Mouse (Mus musculus) cerebellum, adult 8-10 months (tissue): ENCODE measurements around the gene Spns1.
"Not testable (repeated sequence)": the region's sequence is repeated elsewhere in the genome, so short reads cannot be mapped to it uniquely, and the experiment has no call there.

Experiments
- DNase-seq: peaks from one replicate; pipeline ENCODE4 v3.0.0; 2022

Gene Spns1

GRCm38 (mm10) chr7:126377278-126378158 lies at the start of gene Spns1:
Gene Spns1, minus strand, starts transcription at chr7:126377450.
- peak; percentile 96 for DNase-seq

DNA sequence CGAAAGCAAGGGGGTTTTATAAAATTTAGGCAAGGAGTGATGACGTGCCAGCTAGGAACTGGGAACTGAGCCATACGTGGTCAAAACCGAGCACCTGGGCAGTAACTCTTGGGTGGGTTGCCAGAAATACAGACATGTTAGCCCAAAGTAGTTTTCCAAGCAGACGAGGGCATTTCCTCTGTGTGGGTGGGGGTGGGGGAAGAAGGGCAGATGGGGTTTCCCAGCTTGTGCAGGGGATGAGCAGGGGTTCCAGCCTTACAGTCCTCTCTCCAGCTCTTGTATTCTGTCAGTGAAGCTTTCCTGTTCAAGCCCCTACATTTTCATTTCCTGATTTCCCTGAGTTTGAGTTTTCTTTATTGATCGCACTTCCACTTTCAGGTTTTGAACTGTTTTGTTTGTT lies 46.9 kb upstream of the Spns1 start:
- DNase-seq, result no peak

GRCm38 (mm10) chr7:126421756-126422155 lies 44.5 kb upstream of the Spns1 start:
- DNase-seq, result no peak

DNA sequence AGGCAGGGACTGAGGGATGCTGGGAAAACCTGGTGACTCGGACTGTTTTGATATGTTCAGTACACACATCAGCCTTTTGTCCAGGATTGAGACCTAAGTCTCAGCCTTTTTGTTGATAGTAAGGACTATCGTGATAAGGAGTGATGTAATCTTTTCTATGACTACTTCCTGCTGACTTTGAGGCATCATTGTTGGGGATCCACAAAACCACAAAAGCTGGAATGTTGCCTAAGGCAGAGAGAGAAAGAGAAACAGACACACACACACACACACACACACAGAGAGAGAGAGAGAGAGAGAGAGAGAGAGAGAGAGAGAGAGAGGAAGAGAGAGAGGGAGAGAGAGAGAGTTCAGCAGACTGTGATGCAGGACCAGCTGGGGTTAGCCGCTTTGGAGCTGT lies 41.2 kb upstream of the Spns1 start:
- no peak for DNase-seq

- no peak for DNase-seq
Measured at GRCm38 (mm10) chr7:126417606-126418005, 40.4 kb upstream of the Spns1 start.

DNA sequence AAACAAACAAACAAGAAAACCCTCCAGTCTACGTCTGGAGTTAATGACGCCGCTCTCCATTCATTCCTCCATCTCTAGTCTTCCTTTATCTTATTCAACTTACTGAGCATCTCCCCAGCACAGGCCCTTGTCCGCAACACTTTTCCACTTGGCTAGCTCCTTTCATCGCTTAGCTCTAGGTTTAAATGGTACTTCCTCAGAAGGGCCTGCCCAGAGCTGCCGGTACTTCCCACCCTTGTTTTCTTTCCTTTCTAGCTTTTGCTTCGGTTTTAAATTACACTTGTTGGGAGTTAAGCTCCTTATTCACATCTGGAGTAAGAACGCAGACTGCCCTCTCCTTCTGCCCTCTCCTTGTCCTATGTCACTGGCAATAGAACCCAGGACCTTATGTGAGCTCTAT lies 39.8 kb upstream of the Spns1 start:
- DNase-seq, result no peak

GRCm38 (mm10) chr7:126416615-126417014 lies 39.4 kb upstream of the Spns1 start:
- no peak for DNase-seq

GRCm38 (mm10) chr7:126414725-126415124 lies 37.5 kb upstream of the Spns1 start, which contains the start of gene Cd19:
Gene Cd19, minus strand, starts transcription at chr7:126414889.
- no peak for DNase-seq

- DNase-seq, result no peak
Measured at GRCm38 (mm10) chr7:126411061-126411460, 33.8 kb upstream of the Spns1 start.

DNA sequence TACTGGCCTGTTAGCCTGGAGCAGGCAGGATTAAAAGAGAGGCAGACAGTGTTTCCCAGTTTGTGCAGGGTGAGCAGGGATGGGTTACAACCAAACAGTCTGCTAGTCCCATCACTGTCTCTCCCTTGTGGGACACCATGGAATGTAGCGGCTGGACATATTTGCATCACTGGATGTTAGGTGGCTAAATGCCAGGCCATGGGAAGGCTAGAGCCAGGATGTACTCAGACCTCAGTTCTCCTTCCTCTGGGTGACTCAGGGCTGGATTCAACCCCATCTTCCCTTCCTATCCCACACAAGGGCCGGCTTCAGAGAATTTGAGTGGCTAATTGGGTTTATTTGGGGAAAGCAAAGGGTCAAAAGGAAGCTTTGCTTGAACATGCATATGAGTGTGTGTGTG lies 31.4 kb upstream of the Spns1 start:
- DNase-seq, result no peak

- not testable (repeated sequence) for DNase-seq
Measured at GRCm38 (mm10) chr7:126402518-126402917, 25.3 kb upstream of the Spns1 start.

GRCm38 (mm10) chr7:126399548-126399947 lies 22.3 kb upstream of the Spns1 start:
- DNase-seq, result peak; percentile 75

- DNase-seq, result no peak
Measured at GRCm38 (mm10) chr7:126397822-126398221, 20.6 kb upstream of the Spns1 start.

DNA sequence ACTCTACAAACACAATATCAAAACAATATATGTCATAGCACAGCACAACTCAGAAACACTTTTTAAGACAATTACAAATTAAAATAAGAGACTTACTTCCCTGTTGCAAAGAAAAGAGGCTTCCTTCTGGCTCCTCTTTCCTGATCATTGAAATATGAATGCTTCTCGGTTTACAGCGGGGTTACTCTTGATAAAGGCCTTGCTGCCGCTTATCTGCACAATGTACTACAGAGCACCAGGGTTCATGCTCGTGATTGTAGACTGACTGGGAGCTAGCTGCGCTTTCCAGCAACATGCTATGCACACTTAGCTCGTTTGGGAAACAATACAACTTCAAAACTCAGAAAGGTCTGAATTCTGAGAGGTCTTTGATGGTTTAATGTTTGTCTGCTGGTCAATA lies 20.0 kb upstream of the Spns1 start:
- no peak for DNase-seq

DNA sequence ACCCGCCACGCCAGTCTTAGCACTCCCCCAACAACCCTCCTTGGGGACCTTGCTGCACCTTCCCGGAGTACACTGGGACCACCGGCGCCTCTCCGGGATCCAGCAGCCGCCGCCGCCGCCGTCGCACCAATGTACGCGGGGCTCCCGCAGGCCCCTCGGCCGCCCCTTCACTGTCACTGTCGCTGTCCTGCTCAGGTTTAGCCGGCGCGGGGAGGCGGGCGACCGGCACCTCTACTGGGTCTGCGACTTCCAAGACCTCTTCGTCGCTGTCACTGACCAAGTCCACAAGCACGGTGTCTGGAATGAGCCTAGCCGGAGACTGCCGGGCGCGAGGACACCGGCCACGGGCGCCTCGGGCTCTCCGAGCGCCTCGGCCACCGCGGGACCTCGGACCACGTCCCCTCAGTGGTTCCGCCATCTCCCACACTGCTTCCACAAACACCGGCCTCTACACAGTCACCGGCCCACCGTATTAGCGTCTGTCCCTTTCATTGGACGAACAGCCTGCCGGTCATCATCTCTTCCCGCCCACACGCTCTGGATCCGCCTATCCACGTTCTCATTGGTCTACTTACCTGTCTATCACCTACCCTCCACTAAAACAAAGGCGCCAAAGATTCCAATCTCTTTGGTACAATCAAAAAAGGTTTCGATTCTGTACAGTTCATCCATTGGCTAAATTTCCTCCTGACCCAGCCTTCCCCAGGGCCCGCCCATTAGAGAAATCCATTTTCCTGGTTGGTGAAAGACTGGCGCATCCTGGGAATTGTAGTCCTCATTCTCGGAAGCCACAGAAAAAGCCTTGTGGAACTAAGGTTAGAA lies 19.3 kb upstream of the Spns1 start, which contains the start of gene Nfatc2ip:
Gene Nfatc2ip, minus strand, starts transcription at position 440 of the 822 bp plus-strand sequence.
- peak; percentile 98 for DNase-seq

- not testable (repeated sequence) for DNase-seq
Measured at GRCm38 (mm10) chr7:126392086-126392884, 15.0 kb upstream of the Spns1 start.

DNA sequence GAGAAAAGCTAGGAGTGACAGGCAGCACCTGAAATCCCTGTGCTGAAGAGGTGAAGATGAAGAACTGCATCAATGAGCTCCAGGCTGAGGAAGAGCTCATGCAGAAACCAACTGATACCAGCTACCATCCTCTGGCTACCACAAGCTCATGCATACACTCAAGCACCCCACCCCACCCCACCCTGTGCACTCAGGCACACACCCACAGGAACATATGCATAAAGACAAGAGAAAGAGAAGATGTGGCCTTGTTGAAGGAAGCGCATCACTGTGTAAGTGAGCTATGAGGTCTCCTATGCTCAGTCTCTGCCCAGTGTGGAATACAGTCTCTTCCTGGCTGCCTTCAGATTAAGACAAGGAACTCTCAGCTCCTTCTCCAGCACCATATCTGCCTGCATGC lies 10.9 kb upstream of the Spns1 start:
- no peak for DNase-seq

DNA sequence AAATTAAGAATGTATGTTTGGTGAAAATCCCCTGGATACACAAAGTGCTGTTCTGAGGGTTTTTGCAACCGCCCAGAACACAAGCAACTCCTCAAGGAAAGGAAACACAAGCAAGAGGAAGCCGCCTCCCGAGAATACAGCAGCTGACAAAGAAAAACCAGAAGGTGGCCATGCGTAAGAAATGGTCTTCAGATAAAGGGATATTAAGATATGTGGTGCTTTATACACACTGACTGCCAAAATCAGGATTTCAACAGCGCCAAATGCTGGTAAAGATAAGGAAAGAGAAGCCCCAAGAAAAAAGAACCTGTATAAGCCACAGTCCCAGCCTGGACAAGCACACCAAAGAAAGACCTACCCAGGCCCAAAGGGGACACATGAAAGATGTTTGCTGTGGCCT lies 6.3 kb upstream of the Spns1 start:
- no peak for DNase-seq

- DNase-seq, result no peak
Measured at GRCm38 (mm10) chr7:126376903-126377277, 360 bp downstream of the Spns1 start.

GRCm38 (mm10) chr7:126375012-126375411 lies 2.2 kb downstream of the Spns1 start:
- no peak for DNase-seq

DNA sequence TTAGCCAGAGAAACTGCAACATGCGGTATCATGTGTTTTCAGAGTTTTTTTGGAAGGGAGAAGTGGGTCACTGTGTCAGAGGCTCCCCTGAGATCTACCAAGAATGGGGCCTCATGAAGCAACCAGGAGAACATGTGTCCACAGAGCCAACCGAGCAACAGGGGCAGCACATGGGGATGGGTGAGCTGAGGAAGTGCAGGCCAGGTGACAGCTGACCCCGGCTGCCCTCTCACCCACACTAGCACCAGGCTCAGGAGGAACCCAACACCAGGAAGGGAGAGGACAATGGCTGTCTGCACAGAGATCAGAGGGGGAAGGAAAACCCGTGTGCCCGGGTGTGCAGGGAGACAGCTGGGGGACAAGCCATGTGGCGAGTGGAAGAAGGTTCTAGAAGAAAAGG lies 2.7 kb downstream of the Spns1 start:
- DNase-seq, result no peak

DNA sequence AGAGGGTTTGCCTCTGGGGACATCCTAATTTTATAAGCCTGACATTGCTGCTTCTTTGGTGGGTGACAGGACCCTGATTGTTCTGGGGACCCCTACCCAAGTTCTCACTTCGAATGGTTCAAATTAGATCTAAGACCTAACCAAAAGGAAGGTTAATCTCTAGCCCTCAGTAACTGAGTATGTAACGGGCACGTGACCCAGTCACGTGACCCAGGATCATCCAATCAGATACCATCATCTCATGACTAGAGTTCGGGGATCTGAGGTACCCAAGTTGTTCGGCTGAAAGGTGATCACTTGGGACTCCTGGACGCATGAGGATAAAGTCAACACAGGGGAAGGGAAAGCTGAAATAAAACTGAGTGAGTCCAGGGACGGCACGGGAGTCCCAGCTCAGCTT lies 4.2 kb downstream of the Spns1 start:
- no peak for DNase-seq

GRCm38 (mm10) chr7:126369393-126369792 lies 7.9 kb downstream of the Spns1 start, which contains the start of gene Lat:
Gene Lat, minus strand, starts transcription at chr7:126369570.
- DNase-seq, result no peak
